In the genomic region with DNA sequence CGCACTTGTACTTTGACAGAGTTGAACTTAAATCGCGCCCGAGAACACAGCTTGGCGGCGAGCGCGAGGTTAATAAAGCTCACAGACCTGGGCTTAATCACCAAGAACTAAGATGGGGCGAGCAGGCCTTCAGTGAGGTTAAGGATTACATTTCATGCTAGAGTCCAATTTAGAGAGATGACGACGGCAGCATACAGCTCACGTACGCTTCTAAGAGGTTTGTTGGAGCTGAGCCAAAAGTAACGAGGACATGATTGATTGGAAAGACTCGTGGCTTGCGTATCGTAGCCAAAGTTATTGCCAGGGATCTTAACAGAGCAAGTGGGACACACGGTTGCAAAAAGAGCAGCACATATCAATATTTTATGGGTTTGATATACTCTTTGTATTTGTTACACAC, we compare ENCODE assay signal across 12 mouse cellular contexts. TPM values are rescaled to one million over a fixed set of nuclear protein-coding genes. Genes with fewer than 3 reads are reported as not detected.
DNase-seq lines count a peak whose midpoint lies in the region; ATAC-seq and TF ChIP-seq lines count a peak whose summit lies in the region.
"Had no signal": no experiment of that assay in that cellular context is flagged by ENCODE, and none has a peak within 500 bp of the region (broad histone marks: within the 10 kb centered on the region; RNA-seq: fewer than 3 reads in every experiment).

No protein-coding gene starts in this region.

- 0 out of 2 replicates have a peak, but pooled peaks cover 3% of the 10 kb centered on the region for H3K4me1 ChIP-seq in kidney, embryonic 15.5 days
- H3K4me1 ChIP-seq in kidney, adult 2 months (ENCODE audit: control insufficient read depth, insufficient read depth, low read length) = no peaks in the 10 kb centered on the region
- H3K4me1 ChIP-seq in hindbrain, embryonic 13.5 days (replicated peaks) = peaks cover 4% of the 10 kb centered on the region
- no peaks in the 10 kb centered on the region for H3K4me1 ChIP-seq in neural tube, embryonic 14.5 days (ENCODE audit: control insufficient read depth, insufficient read depth, low read length)
- H3K4me1 ChIP-seq: midbrain, embryonic 12.5 days had no signal

- peak overlapping the region; percentile 22 for H3K4me2 ChIP-seq in kidney, embryonic 15.5 days
- peak overlapping the region; percentile 13; the same call in 1 of the 2 replicates for H3K4me2 ChIP-seq in hindbrain, embryonic 13.5 days
- peak overlapping the region; percentile 26 for H3K4me2 ChIP-seq in neural tube, embryonic 14.5 days (ENCODE audit: low read depth, low read length)
- H3K4me2 ChIP-seq: midbrain, embryonic 12.5 days had no signal

- H3K9me3 ChIP-seq in kidney, embryonic 15.5 days (replicated peaks) = no peaks in the 10 kb centered on the region
- no peaks in the 10 kb centered on the region for H3K9me3 ChIP-seq in hindbrain, embryonic 13.5 days
- no peaks in the 10 kb centered on the region for H3K9me3 ChIP-seq in neural tube, embryonic 14.5 days (ENCODE audit: control insufficient read depth, low read length)
- H3K9me3 ChIP-seq: midbrain, embryonic 12.5 days had no signal

- no peak overlapping the region for H3K9ac ChIP-seq in kidney, embryonic 15.5 days
- no peak overlapping the region for H3K9ac ChIP-seq in hindbrain, embryonic 13.5 days
- H3K9ac ChIP-seq in neural tube, embryonic 14.5 days (replicated peaks; ENCODE audit: low read depth, low read length) = no peak overlapping the region
- H3K9ac ChIP-seq: midbrain, embryonic 12.5 days had no signal

- no peaks in the 10 kb centered on the region for H3K27me3 ChIP-seq in kidney, embryonic 15.5 days
- no peaks in the 10 kb centered on the region for H3K27me3 ChIP-seq in kidney, adult 2 months (replicated peaks; ENCODE audit: control insufficient read depth, insufficient read depth, low read length)
- no peaks in the 10 kb centered on the region for H3K27me3 ChIP-seq in hindbrain, embryonic 13.5 days
- no peaks in the 10 kb centered on the region for H3K27me3 ChIP-seq in neural tube, embryonic 14.5 days (ENCODE audit: control insufficient read depth, insufficient read depth, low read length)
- H3K27me3 ChIP-seq: midbrain, embryonic 12.5 days; Patski had no signal

- no peak for TF ChIP-seq POLR2A in kidney, adult 2 months (IDR thresholded peaks at IDR 0.05; ENCODE audit: low read depth, low read length)

- DNase-seq in adrenal gland, postnatal 10 days = peak; percentile 4
- DNase-seq in adrenal gland, postnatal 14 days = no peak
- no peak for DNase-seq in kidney, adult 2 months
- DNase-seq in spleen, postnatal 10 days (ENCODE audit: low spot score in 2 of 2) = no peak
- DNase-seq in ovary, postnatal 36 days (ENCODE audit: low spot score) = no peak
- DNase-seq: right cerebral cortex, postnatal 25 days had no signal

- no peaks in the 10 kb centered on the region for H3K36me3 ChIP-seq in kidney, embryonic 15.5 days
- no peaks in the 10 kb centered on the region for H3K36me3 ChIP-seq in kidney, adult 2 months (ENCODE audit: control insufficient read depth, insufficient read depth, low read length)
- H3K36me3 ChIP-seq in hindbrain, embryonic 13.5 days = no peaks in the 10 kb centered on the region
- no peaks in the 10 kb centered on the region for H3K36me3 ChIP-seq in neural tube, embryonic 14.5 days (ENCODE audit: control insufficient read depth, insufficient read depth, low read length)
- H3K36me3 ChIP-seq: midbrain, embryonic 12.5 days had no signal

- no peak for ATAC-seq in kidney, embryonic 15.5 days (replicated peaks; ENCODE audit: low FRiP score)
- peak; percentile 46; the same call in 1 of the 2 replicates for ATAC-seq in hindbrain, embryonic 13.5 days (ENCODE audit: low FRiP score)
- ATAC-seq in neural tube, embryonic 14.5 days (ENCODE audit: low read depth) = peak; percentile 70; the same call in 1 of the 2 replicates
- ATAC-seq: inflammation-experienced regulatory T-cells, adult 6 months; Patski had no signal

- 38% methylated on average over 18 of the region's 18 CpGs for WGBS in kidney, embryonic 15.5 days
- WGBS in kidney, adult 2 months = 49% methylated on average over 18 of the region's 18 CpGs
- 55% methylated on average over 18 of the region's 18 CpGs for WGBS in hindbrain, embryonic 13.5 days
- WGBS in neural tube, embryonic 14.5 days = 42% methylated on average over 18 of the region's 18 CpGs

- no peak overlapping the region for H3K27ac ChIP-seq in kidney, embryonic 15.5 days
- H3K27ac ChIP-seq in kidney, adult 2 months (ENCODE audit: insufficient read depth, low read depth, low read length) = no peak overlapping the region
- peak overlapping the region; percentile 35; the same call in 1 of the 2 replicates for H3K27ac ChIP-seq in hindbrain, embryonic 13.5 days
- H3K27ac ChIP-seq in neural tube, embryonic 14.5 days (ENCODE audit: low read depth, low read length) = no peak overlapping the region
- H3K27ac ChIP-seq: midbrain, embryonic 12.5 days had no signal

- TF ChIP-seq CTCF in kidney, adult 2 months (conservative IDR thresholded peaks at IDR 0.05; ENCODE audit: insufficient read depth, insufficient read length, low read depth, low read length) = no peak

- H3K4me3 ChIP-seq in kidney, embryonic 15.5 days (replicated peaks) = 0 out of 2 replicates have a peak overlapping the region, but pooled peaks have one; percentile 4
- no peak overlapping the region for H3K4me3 ChIP-seq in kidney, adult 2 months (ENCODE audit: insufficient read depth, low read depth, low read length)
- H3K4me3 ChIP-seq in hindbrain, embryonic 13.5 days = no peak overlapping the region
- no peak overlapping the region for H3K4me3 ChIP-seq in neural tube, embryonic 14.5 days (ENCODE audit: low read depth, low read length)
- H3K4me3 ChIP-seq: midbrain, embryonic 12.5 days had no signal

RNA-seq across cellular contexts. Expression of a gene that starts 30.3 kb away (rescaled TPM):
- 1 to 10 TPM; 3.5 to 4.7 TPM for total RNA-seq in adrenal gland, postnatal 10 days (2021)
- total RNA-seq in adrenal gland, postnatal 14 days (2021) = 2.3 and 2.7 TPM in 2 replicates
- polyA plus RNA-seq in kidney, embryonic 15.5 days (2015; fragmentation: Nextera tagmentation; extraction: Ambion mirVana) = 27.7 and 32.8 TPM in 2 replicates
- polyA plus RNA-seq in kidney, adult 2 months (2012; rRNA removed) = 22.7 and 32.7 TPM in 2 replicates
- 0.91 and 1.0 TPM in 2 replicates for polyA plus RNA-seq in hindbrain, embryonic 13.5 days (2015; fragmentation: Nextera tagmentation; extraction: Ambion mirVana)
- polyA plus RNA-seq in neural tube, embryonic 14.5 days (2014; fragmentation: Nextera tagmentation; extraction: Ambion mirVana) = 0.29 and 1.2 TPM in 2 replicates

Comparison
In these comparisons a context has a peak if more than half of its experiments do, and no peak if none do; other contexts are left out.
1. RNA of a gene that starts 30.3 kb away (polyA plus RNA-seq): 22.7 to 32.7 TPM in kidney, adult 2 months and 27.7 to 32.8 TPM in kidney, embryonic 15.5 days; 0.91 to 1.0 TPM in hindbrain, embryonic 13.5 days and 0.29 to 1.2 TPM in neural tube, embryonic 14.5 days; every median in the first group is over 10 times any median in the second.
2. Peak in every context shown above with its lines, with median percentiles within 50 percentile points of each other: H3K4me2 ChIP-seq.